ENCODE assay signal across 8 mouse cellular contexts in the genomic region with DNA sequence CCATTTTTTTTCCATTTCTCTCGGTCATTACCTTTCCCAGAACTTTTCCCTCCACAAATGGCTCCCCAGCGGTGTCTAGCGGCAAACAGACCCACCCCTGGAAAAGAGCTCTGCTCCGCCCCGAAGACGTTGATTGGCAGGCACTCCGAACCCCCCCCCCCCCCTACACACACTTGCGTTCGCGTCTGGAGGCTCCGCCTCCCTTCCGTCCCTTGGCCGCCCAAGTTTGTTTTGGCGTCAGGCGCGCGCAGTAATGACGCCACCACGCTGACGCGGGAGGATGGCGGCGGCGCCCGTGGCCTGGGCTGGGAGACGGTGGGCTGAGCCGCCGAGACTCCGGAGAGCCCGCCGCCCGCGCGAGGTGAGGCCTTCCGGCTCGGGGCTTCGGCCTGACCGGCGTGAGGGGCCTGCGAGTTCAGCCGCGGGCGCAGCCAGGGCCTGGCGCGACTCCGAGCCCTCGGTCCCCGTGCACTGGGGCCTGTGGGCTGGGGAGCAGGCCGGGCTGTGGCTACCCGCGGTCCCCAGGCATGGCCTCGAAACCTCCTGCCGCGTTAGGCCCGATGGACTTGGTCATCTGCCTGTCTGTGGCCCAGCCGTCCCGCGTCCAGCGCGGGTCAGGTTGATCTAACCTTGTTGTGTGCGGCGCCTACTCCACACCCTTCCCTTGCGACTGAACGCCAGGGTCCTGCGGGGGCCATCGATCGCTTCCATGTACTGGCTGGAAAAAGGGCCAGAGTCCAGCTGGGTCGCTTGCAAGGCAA. TPM values are rescaled to one million over a fixed set of nuclear protein-coding genes. Genes with fewer than 3 reads are reported as not detected.
DNase-seq lines count a peak whose midpoint lies in the region; ATAC-seq lines count a peak whose summit lies in the region.

A gene (plus strand): TSS at position 262 of the 761 bp plus-strand sequence.

- peak; percentile 96 for DNase-seq in adipocyte (ENCODE audit: low spot score)
- DNase-seq in embryo, embryonic 10 days (ENCODE audit: low spot score), result peak; percentile 96
- DNase-seq in gastrocnemius, postnatal 10 days, result peak; percentile 92
- peak; percentile 96 for DNase-seq in induced T-regulatory cell, adult 2 months (ENCODE audit: low read depth)
- peak; percentile 64 to 90 for DNase-seq in left cerebral cortex, adult 9 months (ENCODE audit: low spot score in 2 of 2)
- peak; percentile 92 for DNase-seq in right cerebral cortex, postnatal 14 days
- DNase-seq in urinary bladder, postnatal 36 days (ENCODE audit: low spot score in 2 of 2), result peak; percentile 89 to 90

- ATAC-seq in megakaryocyte progenitor cell, adult 5-6 weeks (replicated peaks; ENCODE audit: poor library complexity), result peak; percentile 95

RNA-seq across cellular contexts. Expression of the gene that starts here (rescaled TPM):
- total RNA-seq in gastrocnemius, postnatal 10 days (2021), result 10 to 100 TPM; 15.2 to 17.5 TPM
- 13.4 and 14.8 TPM in 2 replicates for total RNA-seq in megakaryocyte progenitor cell, adult 5-6 weeks (2015)
- 19.9 and 20.2 TPM in 2 replicates for total RNA-seq in megakaryocyte progenitor cell, adult 5-6 weeks (2017)

Comparison
In these comparisons a context has a peak if more than half of its experiments do, and no peak if none do; other contexts are left out.
1. Peak in every context shown above with its lines: DNase-seq and ATAC-seq.